Mouse (Mus musculus): ENCODE results near the gene Pygm. TPM values are rescaled to one million over a fixed set of nuclear protein-coding genes. Genes with fewer than 3 reads are reported as not detected.

The Pygm gene
- total RNA-seq, 2 experiments from 2014 or later, result 29.2 to 33.3 TPM

- no peak for DNase-seq (ENCODE audit: low spot score in 2 of 2)
- intact Hi-C loops (cut with DNase I), result no loop called here
Measured at GRCm38 (mm10) chr19:6401951-6402350, 17.8 kb downstream of the Pygm start.

- no peak for DNase-seq (ENCODE audit: low spot score in 2 of 2)
- intact Hi-C loops (cut with DNase I), result loop anchor here (1.0 kb wide), 1 partner anchor 45 kb away; no protein-coding TSS in a partner anchor
Measured at GRCm38 (mm10) chr19:6403869-6404268, 19.7 kb downstream of the Pygm start.

GRCm38 (mm10) chr19:6405433-6405832 is 21.2 kb downstream of the Pygm start:
- intact Hi-C loops (cut with DNase I), result no loop called here
- no peak for DNase-seq (ENCODE audit: low spot score in 2 of 2)

GRCm38 (mm10) chr19:6407109-6407508 is 22.9 kb downstream of the Pygm start:
- DNase-seq (ENCODE audit: low spot score in 2 of 2), result no peak
- intact Hi-C loops (cut with DNase I), result no loop called here

- no peak for DNase-seq (ENCODE audit: low spot score in 2 of 2)
- intact Hi-C loops (cut with DNase I), result no loop called here
Measured at GRCm38 (mm10) chr19:6407816-6408510, 23.8 kb downstream of the Pygm start.

- no peak for DNase-seq (ENCODE audit: low spot score in 2 of 2)
Measured at GRCm38 (mm10) chr19:6408749-6409148, 24.6 kb downstream of the Pygm start.

GRCm38 (mm10) chr19:6409176-6409575 is 25.0 kb downstream of the Pygm start:
- no peak for DNase-seq (ENCODE audit: low spot score in 2 of 2)
- intact Hi-C loops (cut with DNase I), result no loop called here

More at GRCm38 (mm10) chr19:6408749-6409148, 24.6 kb downstream of the Pygm start:
- intact Hi-C loops (cut with DNase I), result no loop called here

GRCm38 (mm10) chr19:6409936-6410335 is 25.7 kb downstream of the Pygm start:
- no peak for DNase-seq (ENCODE audit: low spot score in 2 of 2)
- intact Hi-C loops (cut with DNase I), result no loop called here

- intact Hi-C loops (cut with DNase I), result no loop called here
- no peak for DNase-seq (ENCODE audit: low spot score in 2 of 2)
Measured at GRCm38 (mm10) chr19:6412798-6413197, 28.6 kb downstream of the Pygm start.

GRCm38 (mm10) chr19:6415454-6415853 is 31.3 kb downstream of the Pygm start:
- intact Hi-C loops (cut with DNase I), result loop anchor here (5.0 kb wide), 2 partner anchors 37 to 48 kb away; no protein-coding TSS in a partner anchor
- DNase-seq (ENCODE audit: low spot score in 2 of 2), result no peak

GRCm38 (mm10) chr19:6416124-6416770 is 32.0 kb downstream of the Pygm start:
- intact Hi-C loops (cut with DNase I), result loop anchor here (5.0 kb wide), 2 partner anchors 36 to 49 kb away; no protein-coding TSS in a partner anchor
- no peak for DNase-seq (ENCODE audit: low spot score in 2 of 2)

GRCm38 (mm10) chr19:6416894-6417761 is 32.9 kb downstream of the Pygm start:
- intact Hi-C loops (cut with DNase I), result loop anchor here (5.0 kb wide), 2 partner anchors 35 to 50 kb away; no protein-coding TSS in a partner anchor

GRCm38 (mm10) chr19:6418233-6418879 is 34.2 kb downstream of the Pygm start, which contains the start of gene Nrxn2:
Nrxn2 (plus strand) TSS chr19:6418731.
- peak; percentile 92 to 93 for DNase-seq (ENCODE audit: low spot score in 2 of 2)
- intact Hi-C loops (cut with DNase I), result loop anchor here (5.0 kb wide), 2 partner anchors 34 to 51 kb away; no protein-coding TSS in a partner anchor

More at GRCm38 (mm10) chr19:6416894-6417761, 32.9 kb downstream of the Pygm start:
- no peak for DNase-seq (ENCODE audit: low spot score in 2 of 2)

GRCm38 (mm10) chr19:6418984-6419692 is 34.9 kb downstream of the Pygm start:
- DNase-seq (ENCODE audit: low spot score in 2 of 2), result no peak
- intact Hi-C loops (cut with DNase I), result loop anchor here (5.0 kb wide), 2 partner anchors 33 to 52 kb away; no protein-coding TSS in a partner anchor

- intact Hi-C loops (cut with DNase I), result loop anchor here (2.0 to 5.0 kb wide), 4 partner anchors 32 to 512 kb away; partner anchors contain the start of gene Kcnk4
- peak in 1 of 2 experiments; percentile 32 for DNase-seq (ENCODE audit: low spot score in 2 of 2)
Measured at GRCm38 (mm10) chr19:6419805-6420310, 35.7 kb downstream of the Pygm start.

- intact Hi-C loops (cut with DNase I), result loop anchor here (2.0 to 5.0 kb wide), 2 partner anchors 44 to 512 kb away; partner anchors contain the start of gene Kcnk4
- peak in 1 of 2 experiments; percentile 76 for DNase-seq (ENCODE audit: low spot score in 2 of 2)
Measured at GRCm38 (mm10) chr19:6420481-6421210, 36.4 kb downstream of the Pygm start.

- DNase-seq (ENCODE audit: low spot score in 2 of 2), result peak; percentile 71 to 75
- intact Hi-C loops (cut with DNase I), result loop anchor here (2.0 to 5.0 kb wide), 2 partner anchors 44 to 511 kb away; partner anchors contain the start of gene Kcnk4
Measured at GRCm38 (mm10) chr19:6421211-6421590, 37.0 kb downstream of the Pygm start.
